Mouse (Mus musculus): ENCODE measurements around the gene Tra2a. TPM values are rescaled to one million over a fixed set of nuclear protein-coding genes. Genes with fewer than 3 reads are reported as not detected.
"Not testable (repeated sequence)": the region's sequence is repeated elsewhere in the genome, so short reads cannot be mapped to it uniquely, and the experiment has no call there.

Tra2a gene
- polyA plus RNA-seq, 1 experiment from 2014 or later, result 55.5 TPM

- ATAC-seq (replicated peaks; ENCODE audit: insufficient number of reproducible peaks, insufficient read depth, low FRiP score, low read depth); H3K36me3 ChIP-seq; H3K4me3 ChIP-seq; H3K27me3 ChIP-seq; H3K4me2 ChIP-seq; H3K9ac ChIP-seq; H3K9me3 ChIP-seq (replicated peaks); H3K27ac ChIP-seq: not testable (repeated sequence)
- peaks cover 15% of the 10 kb centered on the region for H3K4me1 ChIP-seq (replicated peaks)
- 85% methylated on average over 1 of the region's 1 CpGs for WGBS
These were observed 1.4 kb upstream of the Tra2a start for GRCm38 (mm10) chr6:49265207-49265606.

GRCm38 (mm10) chr6:49264446-49264845 lies 613 bp upstream of the Tra2a start:
- H3K9me3 ChIP-seq (replicated peaks); H3K27me3 ChIP-seq; H3K36me3 ChIP-seq; ATAC-seq (replicated peaks; ENCODE audit: insufficient number of reproducible peaks, insufficient read depth, low FRiP score, low read depth); H3K4me3 ChIP-seq; H3K9ac ChIP-seq: not testable (repeated sequence)
- 86% methylated on average over 7 of the region's 7 CpGs for WGBS
- H3K4me2 ChIP-seq, result peak overlapping the region; percentile 70; the same call in 1 of the 2 replicates
- peaks cover 21% of the 10 kb centered on the region for H3K4me1 ChIP-seq (replicated peaks)
- H3K27ac ChIP-seq, result peak overlapping the region; percentile 95; the same call in 1 of the 2 replicates

GRCm38 (mm10) chr6:49263081-49263846 lies 569 bp downstream of the Tra2a start:
- Histone ChIP-seq H3K9me3 (replicated peaks) (no peaks in the 10 kb centered on the region), H3K27ac (peak overlapping the region; percentile 95), H3K4me1 (replicated peaks) (peaks cover 28% of the 10 kb centered on the region), H3K27me3 (no peaks in the 10 kb centered on the region), H3K4me3 (peak overlapping the region; percentile 88), H3K9ac (peak overlapping the region; percentile 98), H3K4me2 (peak overlapping the region; percentile 70), H3K36me3 (no peaks in the 10 kb centered on the region)
- WGBS, result under 1% methylated on average over 71 of the region's 71 CpGs
- ATAC-seq (replicated peaks; ENCODE audit: insufficient number of reproducible peaks, insufficient read depth, low FRiP score, low read depth), result peak; percentile 74

GRCm38 (mm10) chr6:49262421-49262820 lies 1.4 kb downstream of the Tra2a start:
- Histone ChIP-seq H3K9ac (peak overlapping the region; percentile 98), H3K4me2 (peak overlapping the region; percentile 70), H3K27me3 (no peaks in the 10 kb centered on the region), H3K36me3 (no peaks in the 10 kb centered on the region), H3K27ac (peak overlapping the region; percentile 95), H3K4me3 (peak overlapping the region; percentile 88), H3K9me3 (replicated peaks) (no peaks in the 10 kb centered on the region), H3K4me1 (replicated peaks) (peaks cover 30% of the 10 kb centered on the region)
- under 1% methylated on average over 9 of the region's 9 CpGs for whole genome bisulfite sequencing
- no peak for ATAC-seq (replicated peaks; ENCODE audit: insufficient number of reproducible peaks, insufficient read depth, low FRiP score, low read depth)

- no peak for ATAC-seq (replicated peaks; ENCODE audit: insufficient number of reproducible peaks, insufficient read depth, low FRiP score, low read depth)
- no peak overlapping the region for H3K9ac ChIP-seq
- 51% methylated on average over 5 of the region's 5 CpGs for WGBS
These were observed 4.1 kb downstream of the Tra2a start for GRCm38 (mm10) chr6:49259711-49260110.

GRCm38 (mm10) chr6:49257880-49258279 lies 6.0 kb downstream of the Tra2a start:
- Histone ChIP-seq H3K27me3 (no peaks in the 10 kb centered on the region), H3K4me2 (no peak overlapping the region), H3K4me1 (replicated peaks) (peaks cover 34% of the 10 kb centered on the region), H3K4me3 (no peak overlapping the region), H3K36me3 (no peaks in the 10 kb centered on the region), H3K9ac (no peak overlapping the region), H3K9me3 (replicated peaks) (no peaks in the 10 kb centered on the region), H3K27ac (no peak overlapping the region)
- 88% methylated on average over 2 of the region's 2 CpGs for WGBS
- no peak for ATAC-seq (replicated peaks; ENCODE audit: insufficient number of reproducible peaks, insufficient read depth, low FRiP score, low read depth)

More at GRCm38 (mm10) chr6:49259711-49260110, 4.1 kb downstream of the Tra2a start:
- H3K4me1 ChIP-seq (replicated peaks), result peaks cover 34% of the 10 kb centered on the region
- H3K4me3 ChIP-seq, result no peak overlapping the region
- no peaks in the 10 kb centered on the region for H3K27me3 ChIP-seq
- no peak overlapping the region for H3K4me2 ChIP-seq
- H3K27ac ChIP-seq, result no peak overlapping the region
- H3K9me3 ChIP-seq (replicated peaks), result no peaks in the 10 kb centered on the region
- H3K36me3 ChIP-seq, result no peaks in the 10 kb centered on the region

GRCm38 (mm10) chr6:49252207-49252606 lies 11.6 kb downstream of the Tra2a start:
- WGBS, result 94% methylated on average over 8 of the region's 8 CpGs

GRCm38 (mm10) chr6:49251199-49251598 lies 12.6 kb downstream of the Tra2a start:
- WGBS, result 96% methylated on average over 2 of the region's 2 CpGs

More at GRCm38 (mm10) chr6:49252207-49252606, 11.6 kb downstream of the Tra2a start:
- peaks cover 3% of the 10 kb centered on the region for H3K4me1 ChIP-seq (replicated peaks)
- no peaks in the 10 kb centered on the region for H3K27me3 ChIP-seq
- no peak overlapping the region for H3K4me3 ChIP-seq
- H3K36me3 ChIP-seq, result peaks cover 43% of the 10 kb centered on the region
- no peak for ATAC-seq (replicated peaks; ENCODE audit: insufficient number of reproducible peaks, insufficient read depth, low FRiP score, low read depth)
- H3K9ac ChIP-seq, result no peak overlapping the region
- no peaks in the 10 kb centered on the region for H3K9me3 ChIP-seq (replicated peaks)
- H3K4me2 ChIP-seq, result no peak overlapping the region
- H3K27ac ChIP-seq, result no peak overlapping the region

GRCm38 (mm10) chr6:49247246-49247645 lies 16.6 kb downstream of the Tra2a start:
- Histone ChIP-seq H3K36me3 (peaks cover 69% of the 10 kb centered on the region), H3K27ac (no peak overlapping the region)

More at GRCm38 (mm10) chr6:49251199-49251598, 12.6 kb downstream of the Tra2a start:
- Histone ChIP-seq H3K36me3 (peaks cover 49% of the 10 kb centered on the region), H3K27ac (no peak overlapping the region), H3K9me3 (replicated peaks) (no peaks in the 10 kb centered on the region), H3K27me3 (no peaks in the 10 kb centered on the region), H3K4me3 (no peak overlapping the region), H3K4me2 (no peak overlapping the region), H3K4me1 (replicated peaks) (no peaks in the 10 kb centered on the region), H3K9ac (no peak overlapping the region)
- no peak for ATAC-seq (replicated peaks; ENCODE audit: insufficient number of reproducible peaks, insufficient read depth, low FRiP score, low read depth)

GRCm38 (mm10) chr6:49242331-49242730 lies 21.5 kb downstream of the Tra2a start:
- Histone ChIP-seq H3K4me2 (no peak overlapping the region), H3K4me3 (no peak overlapping the region), H3K36me3 (peaks cover 28% of the 10 kb centered on the region), H3K27ac (no peak overlapping the region), H3K9ac (no peak overlapping the region), H3K9me3 (replicated peaks) (no peaks in the 10 kb centered on the region), H3K27me3 (no peaks in the 10 kb centered on the region), H3K4me1 (replicated peaks) (no peaks in the 10 kb centered on the region)
- no peak for ATAC-seq (replicated peaks; ENCODE audit: insufficient number of reproducible peaks, insufficient read depth, low FRiP score, low read depth)
- 82% methylated on average over 1 of the region's 1 CpGs for WGBS

More at GRCm38 (mm10) chr6:49247246-49247645, 16.6 kb downstream of the Tra2a start:
- Histone ChIP-seq H3K27me3 (no peaks in the 10 kb centered on the region), H3K4me3 (no peak overlapping the region), H3K9me3 (replicated peaks) (no peaks in the 10 kb centered on the region), H3K9ac (no peak overlapping the region), H3K4me2 (no peak overlapping the region), H3K4me1 (replicated peaks) (no peaks in the 10 kb centered on the region)
- no peak for ATAC-seq (replicated peaks; ENCODE audit: insufficient number of reproducible peaks, insufficient read depth, low FRiP score, low read depth)
- 56% methylated on average over 2 of the region's 2 CpGs for WGBS

GRCm38 (mm10) chr6:49241562-49241961 lies 22.3 kb downstream of the Tra2a start:
- Histone ChIP-seq H3K27ac (no peak overlapping the region), H3K36me3 (peaks cover 25% of the 10 kb centered on the region), H3K9ac (no peak overlapping the region), H3K4me1 (replicated peaks) (no peaks in the 10 kb centered on the region), H3K9me3 (replicated peaks) (no peaks in the 10 kb centered on the region), H3K27me3 (no peaks in the 10 kb centered on the region), H3K4me3 (no peak overlapping the region), H3K4me2 (no peak overlapping the region)
- no peak for ATAC-seq (replicated peaks; ENCODE audit: insufficient number of reproducible peaks, insufficient read depth, low FRiP score, low read depth)
- 91% methylated on average over 1 of the region's 1 CpGs for WGBS

- Histone ChIP-seq H3K4me1 (replicated peaks) (no peaks in the 10 kb centered on the region), H3K9me3 (replicated peaks) (no peaks in the 10 kb centered on the region), H3K4me3 (no peak overlapping the region), H3K36me3 (no peaks in the 10 kb centered on the region), H3K27ac (no peak overlapping the region), H3K4me2 (no peak overlapping the region), H3K9ac (no peak overlapping the region), H3K27me3 (no peaks in the 10 kb centered on the region)
- 55% methylated on average over 9 of the region's 9 CpGs for WGBS
- peak; percentile 100 for ATAC-seq (replicated peaks; ENCODE audit: insufficient number of reproducible peaks, insufficient read depth, low FRiP score, low read depth)
These were observed 27.5 kb downstream of the Tra2a start for GRCm38 (mm10) chr6:49236331-49236730.

Measured in heart, embryonic 15.5 days (tissue).